8 mouse cellular contexts compared by ENCODE assay signal in the genomic region with DNA sequence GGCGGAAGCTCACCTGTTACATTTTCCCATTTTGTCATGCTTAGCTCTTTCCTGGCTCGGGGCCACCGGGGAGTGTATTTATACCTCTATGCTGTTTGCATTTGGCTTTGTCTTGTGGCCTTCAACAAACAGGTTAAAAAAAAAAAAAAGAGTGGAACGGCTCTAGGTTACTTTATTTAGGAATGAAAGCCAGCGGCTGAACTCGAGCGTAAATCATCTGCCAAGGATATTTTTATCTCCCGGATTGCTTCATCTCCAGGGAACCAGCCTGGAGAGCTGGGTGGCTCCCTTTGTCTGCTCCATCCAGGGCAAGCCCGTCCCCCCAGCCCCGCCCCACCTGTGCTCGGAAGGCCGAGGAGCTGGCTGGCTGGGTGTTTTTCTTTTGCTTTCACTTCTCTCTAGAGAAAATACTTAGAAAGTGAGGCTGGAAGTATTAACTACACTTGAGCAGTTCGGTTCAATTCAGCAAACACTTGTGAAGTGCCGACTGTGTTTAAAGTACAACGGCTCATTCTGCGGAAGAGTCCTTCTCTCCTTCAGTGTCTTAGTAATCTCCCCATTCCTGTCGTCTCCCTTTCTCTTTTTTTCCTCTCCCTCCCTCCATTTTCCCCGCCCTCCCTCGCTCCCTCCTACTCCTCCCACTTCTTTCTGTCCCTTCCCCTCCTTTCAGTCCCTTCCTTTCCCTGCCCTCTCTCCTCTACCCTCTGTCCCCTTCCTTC. TPM values are rescaled to one million over a fixed set of nuclear protein-coding genes. Genes with fewer than 3 reads are reported as not detected.
DNase-seq lines count a peak whose midpoint lies in the region; ATAC-seq and TF ChIP-seq lines count a peak whose summit lies in the region.

No protein-coding gene starts in this region.

- H3K9ac ChIP-seq in embryonic facial prominence, embryonic 15.5 days = 0 out of 2 replicates have a peak overlapping the region, but pooled peaks have one; percentile 12
- H3K9ac ChIP-seq in heart, embryonic 12.5 days = peak overlapping the region; percentile 65
- H3K9ac ChIP-seq in kidney, embryonic 15.5 days = peak overlapping the region; percentile 48
- 0 out of 2 replicates have a peak overlapping the region, but pooled peaks have one; percentile 8 for H3K9ac ChIP-seq in liver, embryonic 13.5 days

- DNase-seq in B cell, adult 2 months = peak; percentile 52 to 61
- DNase-seq in adrenal gland, postnatal 4 days (ENCODE audit: low spot score in 2 of 2) = peak; percentile 11 to 69
- DNase-seq in liver, embryonic 13.5 days = peak; percentile 11
- DNase-seq in neural tube, embryonic 10.5 days (ENCODE audit: extremely low spot score, low spot score) = peak; percentile 60

- no peaks in the 10 kb centered on the region for H3K27me3 ChIP-seq in embryonic facial prominence, embryonic 15.5 days
- H3K27me3 ChIP-seq in heart, embryonic 12.5 days (replicated peaks) = no peaks in the 10 kb centered on the region
- H3K27me3 ChIP-seq in kidney, embryonic 15.5 days = peaks cover 10% of the 10 kb centered on the region; the same call in 1 of the 2 replicates
- no peaks in the 10 kb centered on the region for H3K27me3 ChIP-seq in liver, embryonic 13.5 days
- no peaks in the 10 kb centered on the region for H3K27me3 ChIP-seq in testis, adult 2 months (ENCODE audit: control insufficient read depth, insufficient read depth, low read length)

- H3K4me1 ChIP-seq in embryonic facial prominence, embryonic 15.5 days = peaks cover 13% of the 10 kb centered on the region
- peaks cover 24% of the 10 kb centered on the region for H3K4me1 ChIP-seq in heart, embryonic 12.5 days (replicated peaks)
- peaks cover 17% of the 10 kb centered on the region for H3K4me1 ChIP-seq in kidney, embryonic 15.5 days
- H3K4me1 ChIP-seq in liver, embryonic 13.5 days (replicated peaks) = no peaks in the 10 kb centered on the region
- H3K4me1 ChIP-seq in testis, adult 2 months (ENCODE audit: control insufficient read depth, insufficient read depth, low read length) = peaks cover 3% of the 10 kb centered on the region; the same call in 1 of the 2 replicates

- peak overlapping the region; percentile 52 for H3K4me3 ChIP-seq in embryonic facial prominence, embryonic 15.5 days (replicated peaks)
- peak overlapping the region; percentile 56 for H3K4me3 ChIP-seq in heart, embryonic 12.5 days
- peak overlapping the region; percentile 46 for H3K4me3 ChIP-seq in kidney, embryonic 15.5 days (replicated peaks)
- H3K4me3 ChIP-seq in liver, embryonic 13.5 days (replicated peaks) = peak overlapping the region; percentile 56
- H3K4me3 ChIP-seq in testis, adult 2 months (ENCODE audit: control insufficient read depth, low read depth, low read length) = peak overlapping the region; percentile 0; the same call in 1 of the 2 replicates

- WGBS in embryonic facial prominence, embryonic 15.5 days = under 1% methylated on average over 19 of the region's 19 CpGs
- 2% methylated on average over 19 of the region's 19 CpGs for WGBS in heart, embryonic 12.5 days
- 2% methylated on average over 19 of the region's 19 CpGs for WGBS in kidney, embryonic 15.5 days
- WGBS in liver, embryonic 13.5 days (ENCODE audit: insufficient replicate concordance) = 2% methylated on average over 19 of the region's 19 CpGs

- H3K36me3 ChIP-seq in embryonic facial prominence, embryonic 15.5 days = no peaks in the 10 kb centered on the region
- no peaks in the 10 kb centered on the region for H3K36me3 ChIP-seq in heart, embryonic 12.5 days
- H3K36me3 ChIP-seq in kidney, embryonic 15.5 days = no peaks in the 10 kb centered on the region
- no peaks in the 10 kb centered on the region for H3K36me3 ChIP-seq in liver, embryonic 13.5 days
- no peaks in the 10 kb centered on the region for H3K36me3 ChIP-seq in testis, adult 2 months (ENCODE audit: control insufficient read depth, insufficient read depth, low read length)

- peak; percentile 85 for ATAC-seq in embryonic facial prominence, embryonic 15.5 days (ENCODE audit: insufficient number of reproducible peaks, low FRiP score, low TSS enrichment, low read depth)
- ATAC-seq in heart, embryonic 12.5 days (ENCODE audit: insufficient number of reproducible peaks, low FRiP score) = peak; percentile 85
- peak; percentile 94 for ATAC-seq in kidney, embryonic 15.5 days (replicated peaks; ENCODE audit: low FRiP score)
- ATAC-seq in liver, embryonic 13.5 days (ENCODE audit: low read depth) = peak; percentile 75

- peak overlapping the region; percentile 66 for H3K27ac ChIP-seq in embryonic facial prominence, embryonic 15.5 days (replicated peaks)
- H3K27ac ChIP-seq in heart, embryonic 12.5 days (ENCODE audit: poor library complexity, severe bottlenecking) = peak overlapping the region; percentile 71
- H3K27ac ChIP-seq in kidney, embryonic 15.5 days = peak overlapping the region; percentile 79
- H3K27ac ChIP-seq in liver, embryonic 13.5 days = no peak overlapping the region
- no peak overlapping the region for H3K27ac ChIP-seq in testis, adult 2 months (ENCODE audit: control insufficient read depth, insufficient read depth, low read depth, low read length)

- H3K4me2 ChIP-seq in embryonic facial prominence, embryonic 15.5 days (replicated peaks) = peak overlapping the region; percentile 52
- peak overlapping the region; percentile 69 for H3K4me2 ChIP-seq in heart, embryonic 12.5 days
- H3K4me2 ChIP-seq in kidney, embryonic 15.5 days = peak overlapping the region; percentile 67
- H3K4me2 ChIP-seq in liver, embryonic 13.5 days = peak overlapping the region; percentile 55

- no peak for TF ChIP-seq POLR2A in testis, adult 2 months (IDR thresholded peaks at IDR 0.05; ENCODE audit: control insufficient read depth, low read depth, low read length)

- no peaks in the 10 kb centered on the region for H3K9me3 ChIP-seq in embryonic facial prominence, embryonic 15.5 days (replicated peaks)
- no peaks in the 10 kb centered on the region for H3K9me3 ChIP-seq in heart, embryonic 12.5 days (replicated peaks)
- H3K9me3 ChIP-seq in kidney, embryonic 15.5 days (replicated peaks) = no peaks in the 10 kb centered on the region
- H3K9me3 ChIP-seq in liver, embryonic 13.5 days (replicated peaks) = no peaks in the 10 kb centered on the region

- no peak for TF ChIP-seq CTCF in testis, adult 2 months (IDR thresholded peaks at IDR 0.05; ENCODE audit: control insufficient read depth, insufficient read depth, insufficient replicate concordance, low read depth, low read length)

RNA-seq across cellular contexts. Expression of a gene that starts 44.6 kb away (rescaled TPM):
- total RNA-seq in adrenal gland, postnatal 4 days (2021) = under 1 TPM; 0.06 to 0.45 TPM
- 0.60 and 1.0 TPM in 2 replicates for polyA plus RNA-seq in embryonic facial prominence, embryonic 15.5 days (2015; fragmentation: Nextera tagmentation; extraction: Ambion mirVana)
- 0.03 TPM in 1 of 2 replicates, not detected in the other for polyA plus RNA-seq in heart, embryonic 12.5 days (2016; fragmentation: Nextera tagmentation; extraction: Ambion mirVana)
- polyA plus RNA-seq in kidney, embryonic 15.5 days (2015; fragmentation: Nextera tagmentation; extraction: Ambion mirVana) = 0.05 and 0.08 TPM in 2 replicates
- polyA plus RNA-seq in liver, embryonic 13.5 days (2015; fragmentation: Nextera tagmentation; extraction: Ambion mirVana) = under 0.01 TPM in 1 of 2 replicates, not detected in the other
- polyA plus RNA-seq in testis, adult 2 months (2012; rRNA removed) = 0.19 and 0.32 TPM in 2 replicates

Comparison
In these comparisons a context has a peak if more than half of its experiments do, and no peak if none do; other contexts are left out.
1. H3K27ac ChIP-seq: peak in embryonic facial prominence, embryonic 15.5 days (single experiment), heart, embryonic 12.5 days (single experiment) and kidney, embryonic 15.5 days (single experiment); none in liver, embryonic 13.5 days (single experiment) and testis, adult 2 months (single experiment).
2. H3K4me3 ChIP-seq: peak in every context shown above with its lines; median percentile 56 in heart, embryonic 12.5 days; 56 in liver, embryonic 13.5 days; 52 in embryonic facial prominence, embryonic 15.5 days; 46 in kidney, embryonic 15.5 days; 0 in testis, adult 2 months.
3. H3K9ac ChIP-seq: peak in every context shown above with its lines; median percentile 65 in heart, embryonic 12.5 days; 48 in kidney, embryonic 15.5 days; 12 in embryonic facial prominence, embryonic 15.5 days; 8 in liver, embryonic 13.5 days.
4. Peak in every context shown above with its lines, with median percentiles within 50 percentile points of each other: DNase-seq, ATAC-seq and H3K4me2 ChIP-seq.